Mouse (Mus musculus): Measurements from ENCODE around the gene Spdya.
A peak's percentile ranks its signal among the peaks of the same experiment; 100 is the strongest.
"Not testable (repeated sequence)": the region's sequence is repeated elsewhere in the genome, so short reads cannot be mapped to it uniquely, and the experiment has no call there.

Spdya gene

DNA sequence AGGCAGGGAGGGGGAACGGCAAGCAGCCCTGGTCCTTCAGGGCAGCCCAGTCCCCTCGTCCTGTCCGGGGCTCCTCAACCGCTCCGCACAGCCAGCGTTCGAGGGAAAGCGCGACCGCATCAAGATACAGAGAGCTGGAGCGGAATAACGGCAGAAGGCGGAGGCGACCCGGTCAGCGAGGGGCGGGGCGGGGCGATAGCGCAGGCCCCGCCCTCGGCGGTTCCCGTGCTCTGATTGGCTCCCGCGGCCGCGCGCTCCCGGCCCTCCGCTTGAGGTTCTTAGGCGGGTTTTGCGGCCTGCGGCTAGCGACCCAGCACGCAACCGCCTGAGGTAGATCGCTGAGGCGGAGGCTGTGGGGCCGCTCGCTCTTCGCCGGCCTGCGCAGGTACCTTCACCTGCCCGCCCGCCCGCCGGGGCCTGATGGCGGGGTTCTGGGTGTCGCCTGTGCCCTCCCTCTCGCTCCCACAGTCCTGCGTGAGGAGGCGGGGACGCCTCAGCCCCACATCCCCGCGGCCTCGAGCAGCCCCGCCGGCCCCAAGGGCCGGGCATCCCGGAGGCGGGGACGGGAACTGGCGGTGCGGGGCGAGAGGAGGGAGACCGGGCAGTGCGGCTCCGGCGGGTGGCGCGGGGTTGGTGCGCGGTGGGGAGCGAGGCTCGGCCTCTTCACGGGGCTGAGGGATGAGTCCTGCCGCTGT is at the start of gene Spdya:
Gene Spdya, plus strand, starts transcription at position 305 of the 695 bp plus-strand sequence.
- DNase-seq, result peak; percentile 81

DNA sequence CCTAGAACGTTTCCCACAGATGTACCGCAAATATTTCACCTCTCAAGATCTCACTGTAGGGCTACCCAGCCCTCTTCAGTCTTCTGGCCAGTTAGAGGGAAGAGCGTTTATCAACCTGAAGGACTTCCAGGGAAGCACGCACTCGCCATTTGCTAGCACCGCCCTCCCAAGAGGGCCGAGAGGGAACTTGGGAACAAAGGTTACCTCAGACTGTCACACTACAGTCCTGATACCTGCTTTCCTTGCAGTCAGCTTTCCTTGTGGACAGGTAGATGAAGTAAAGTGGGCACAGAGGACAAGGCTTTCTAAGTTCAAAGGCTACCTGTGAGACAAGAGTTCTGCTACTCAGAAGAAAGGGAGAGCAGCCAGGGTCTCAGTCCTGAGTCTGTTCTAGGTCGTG is 45.0 kb upstream of the Spdya start:
- no peak for DNase-seq

GRCm38 (mm10) chr17:71510297-71510696 is 41.6 kb upstream of the Spdya start:
- DNase-seq, result no peak

DNA sequence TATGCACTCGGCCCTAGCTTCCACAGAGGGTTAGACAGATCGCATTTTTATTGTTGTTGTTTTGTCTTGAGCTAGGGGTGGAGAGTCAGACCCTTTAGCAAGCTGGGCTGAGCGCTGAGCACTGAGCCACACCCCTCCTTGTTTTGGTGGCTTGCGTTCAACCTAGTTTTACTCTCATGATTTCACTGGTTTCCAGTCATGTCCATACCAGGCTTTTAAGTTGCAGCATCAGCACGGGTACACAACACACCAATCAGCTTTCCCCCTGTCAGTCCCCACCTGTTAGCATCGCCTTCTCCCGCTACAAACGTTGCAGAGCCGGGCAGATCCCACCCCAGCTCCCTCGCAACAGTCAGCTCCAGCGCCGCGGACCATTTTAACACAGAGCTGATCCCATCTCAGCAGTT is 25.6 kb upstream of the Spdya start:
- no peak for DNase-seq

GRCm38 (mm10) chr17:71526711-71527564 is 24.9 kb upstream of the Spdya start, which contains the start of gene Ndc80:
Gene Ndc80, minus strand, starts transcription at chr17:71526857.
- DNase-seq, result peak; percentile 87

DNA sequence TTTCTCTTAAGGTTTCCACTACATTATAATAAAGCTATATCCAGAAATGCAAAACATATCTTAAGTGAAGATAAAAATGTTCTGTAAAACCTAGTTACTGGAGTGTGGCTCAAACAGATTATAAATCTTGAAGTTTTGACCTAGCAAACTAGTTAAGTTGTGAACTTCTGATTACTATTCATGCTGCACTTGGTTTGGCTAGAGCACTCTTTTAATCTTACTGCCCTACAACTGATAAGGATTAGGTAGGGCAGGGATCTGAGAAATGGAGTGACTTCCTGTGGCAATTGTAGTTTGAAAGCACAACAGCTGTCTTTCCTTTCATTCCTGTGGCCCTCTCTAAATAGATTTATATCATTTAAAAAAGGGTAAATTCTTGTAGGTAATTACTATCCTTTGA is 23.8 kb upstream of the Spdya start:
- DNase-seq, result no peak

GRCm38 (mm10) chr17:71535595-71535994 is 16.3 kb upstream of the Spdya start:
- not testable (repeated sequence) for DNase-seq

GRCm38 (mm10) chr17:71537164-71537563 is 14.7 kb upstream of the Spdya start:
- no peak for DNase-seq

GRCm38 (mm10) chr17:71548586-71548985 is 3.3 kb upstream of the Spdya start:
- no peak for DNase-seq

GRCm38 (mm10) chr17:71551350-71551749 is 511 bp upstream of the Spdya start:
- DNase-seq, result no peak

DNA sequence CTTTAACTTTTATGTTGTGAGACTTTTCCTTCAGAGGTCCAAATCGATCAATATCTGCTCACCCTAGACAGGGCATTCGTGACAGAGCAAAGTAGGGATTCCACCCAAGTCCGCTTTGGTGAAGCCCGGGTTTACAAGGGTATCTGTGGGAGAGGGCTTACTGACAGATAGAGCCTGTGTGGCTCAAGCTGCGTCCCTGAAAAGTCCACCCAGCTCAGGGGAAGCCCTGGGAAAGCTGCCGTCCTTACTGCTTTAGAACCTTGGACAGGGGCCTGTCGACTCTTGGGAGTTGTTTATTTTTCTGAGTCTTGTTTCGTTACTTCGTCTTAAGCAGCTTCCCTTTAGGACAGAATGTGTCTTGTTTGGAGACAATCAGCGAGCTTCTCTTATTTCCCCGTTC is 1.0 kb downstream of the Spdya start:
- no peak for DNase-seq

DNA sequence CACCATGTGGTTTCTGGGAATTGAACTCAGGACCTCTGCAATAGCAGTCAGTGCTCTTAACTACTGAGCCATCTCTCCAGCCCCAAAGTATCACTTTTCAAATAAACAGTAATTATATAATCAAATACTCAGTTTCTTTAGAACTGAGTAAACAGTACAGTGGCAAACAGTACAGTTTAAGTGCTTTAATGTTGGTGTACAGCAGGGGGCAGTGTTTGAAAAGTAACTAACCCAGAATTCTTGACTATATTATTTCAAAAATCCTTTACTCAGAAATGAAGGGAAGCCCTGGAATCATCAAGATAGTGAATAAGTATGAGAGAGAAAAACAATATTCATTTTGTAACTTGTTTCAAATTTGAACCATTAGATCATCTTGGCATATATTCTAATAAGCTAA is 9.8 kb downstream of the Spdya start:
- peak; percentile 27 for DNase-seq

- no peak for DNase-seq
Measured at GRCm38 (mm10) chr17:71579176-71579705, 27.4 kb downstream of the Spdya start.

DNA sequence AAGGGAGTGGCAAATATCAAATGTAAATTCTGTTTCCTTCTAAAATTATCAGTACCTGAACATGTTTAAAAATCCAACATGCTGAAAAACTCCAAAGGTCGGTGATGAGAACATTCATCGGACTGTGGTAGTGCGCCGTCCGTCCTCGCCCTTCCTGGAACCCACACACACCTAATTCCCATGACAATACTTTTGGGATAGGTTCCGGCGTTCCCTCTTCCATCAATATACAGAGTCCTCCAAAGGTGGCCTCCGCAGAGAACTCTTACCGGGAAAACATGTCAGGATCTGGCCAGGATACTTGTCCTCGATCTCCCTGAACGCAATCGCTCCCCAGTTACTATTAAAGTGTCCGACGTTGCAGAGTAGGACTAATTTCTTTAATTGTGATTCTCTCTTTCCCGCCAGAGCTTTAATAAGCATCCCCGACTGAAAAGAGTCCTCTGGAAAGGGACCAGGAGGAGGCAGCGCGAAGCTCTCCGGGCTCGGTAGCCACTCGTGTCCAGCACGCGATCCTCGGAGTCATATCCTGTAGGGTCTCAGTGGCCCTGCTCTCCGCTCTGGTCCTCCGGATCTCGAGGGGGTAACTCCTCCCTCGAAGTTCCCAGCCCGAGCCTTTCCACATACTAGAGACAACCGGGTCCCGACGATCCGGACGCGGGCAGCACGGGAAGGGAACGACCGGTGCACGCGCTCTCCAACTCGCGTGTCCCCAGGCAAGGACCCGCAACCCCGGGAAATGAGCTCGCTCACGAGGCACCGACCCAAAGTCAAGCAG is 46.2 kb downstream of the Spdya start:
- DNase-seq, result no peak

- DNase-seq, result peak; percentile 90
Measured at GRCm38 (mm10) chr17:71598659-71599554, 47.0 kb downstream of the Spdya start.

GRCm38 (mm10) chr17:71615638-71616318 is 63.9 kb downstream of the Spdya start, which contains the start of gene Wdr43:
Gene Wdr43, plus strand, starts transcription at chr17:71615895.
- DNase-seq, result peak; percentile 92

GRCm38 (mm10) chr17:71616319-71617032 is 64.6 kb downstream of the Spdya start:
- DNase-seq, result peak; percentile 10

DNA sequence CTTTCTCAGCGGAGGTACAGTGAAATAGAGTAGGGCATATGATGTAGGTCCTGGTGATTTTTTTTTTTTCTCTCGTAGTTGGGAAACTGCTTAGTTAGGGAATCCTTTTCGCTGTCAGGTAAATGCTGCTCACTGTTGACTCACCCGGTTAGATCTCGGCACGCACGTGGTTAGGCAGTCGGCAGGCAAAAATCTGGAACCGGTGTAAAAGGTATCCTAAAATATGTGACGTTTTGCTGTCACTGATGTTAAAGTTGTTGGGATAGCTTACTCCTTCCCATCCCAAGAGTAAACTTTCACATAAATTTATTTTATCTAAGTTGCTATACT is 65.1 kb downstream of the Spdya start:
- DNase-seq, result no peak

DNA sequence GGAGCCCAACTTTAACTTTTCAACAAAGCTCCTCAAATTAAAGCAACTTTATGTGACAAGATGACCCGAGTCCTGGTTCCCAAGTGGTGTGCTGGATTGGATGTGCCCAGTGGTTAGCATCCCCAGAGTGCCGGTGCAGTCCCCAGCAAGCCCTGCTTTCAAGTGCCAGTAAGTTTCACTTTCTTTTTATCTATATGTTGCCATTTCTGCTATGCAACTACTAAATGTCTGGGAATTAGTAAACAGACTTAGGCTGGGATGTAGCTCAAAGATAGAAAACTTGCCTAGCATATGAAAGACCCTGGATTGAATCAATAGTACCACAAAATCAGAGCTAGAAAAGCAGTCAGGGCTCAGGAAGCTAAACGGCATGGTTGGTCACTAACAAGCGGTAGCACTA is 66.1 kb downstream of the Spdya start:
- no peak for DNase-seq

- DNase-seq, result no peak
Measured at GRCm38 (mm10) chr17:71631806-71632205, 79.9 kb downstream of the Spdya start.

DNA sequence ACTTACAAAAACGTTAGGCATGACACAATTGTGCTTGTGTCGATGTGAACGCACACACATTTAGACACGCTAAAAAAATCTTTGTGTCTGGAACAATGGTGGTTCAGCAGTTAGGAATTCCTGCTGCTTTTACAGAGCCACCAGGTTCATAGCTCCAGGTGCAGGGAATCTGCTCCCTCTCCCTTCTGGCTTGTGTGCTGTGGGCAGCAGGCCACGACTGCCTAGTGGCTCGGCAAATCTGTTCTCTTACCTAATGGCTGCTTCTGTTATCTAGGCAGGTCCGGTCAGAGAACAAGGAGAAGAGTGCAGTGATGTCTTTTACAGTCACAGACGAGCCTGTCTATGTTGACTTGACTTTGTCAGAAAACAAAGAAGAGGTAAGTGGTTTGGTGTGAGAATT is 81.5 kb downstream of the Spdya start:
- DNase-seq, result no peak
